Mouse (Mus musculus): ENCODE data around the gene Gm49358. TPM values are rescaled to one million over a fixed set of nuclear protein-coding genes. Genes with fewer than 3 reads are reported as not detected.

Gm49358 gene
- polyA plus RNA-seq, 1 experiment from 2014 or later = not detected

DNA sequence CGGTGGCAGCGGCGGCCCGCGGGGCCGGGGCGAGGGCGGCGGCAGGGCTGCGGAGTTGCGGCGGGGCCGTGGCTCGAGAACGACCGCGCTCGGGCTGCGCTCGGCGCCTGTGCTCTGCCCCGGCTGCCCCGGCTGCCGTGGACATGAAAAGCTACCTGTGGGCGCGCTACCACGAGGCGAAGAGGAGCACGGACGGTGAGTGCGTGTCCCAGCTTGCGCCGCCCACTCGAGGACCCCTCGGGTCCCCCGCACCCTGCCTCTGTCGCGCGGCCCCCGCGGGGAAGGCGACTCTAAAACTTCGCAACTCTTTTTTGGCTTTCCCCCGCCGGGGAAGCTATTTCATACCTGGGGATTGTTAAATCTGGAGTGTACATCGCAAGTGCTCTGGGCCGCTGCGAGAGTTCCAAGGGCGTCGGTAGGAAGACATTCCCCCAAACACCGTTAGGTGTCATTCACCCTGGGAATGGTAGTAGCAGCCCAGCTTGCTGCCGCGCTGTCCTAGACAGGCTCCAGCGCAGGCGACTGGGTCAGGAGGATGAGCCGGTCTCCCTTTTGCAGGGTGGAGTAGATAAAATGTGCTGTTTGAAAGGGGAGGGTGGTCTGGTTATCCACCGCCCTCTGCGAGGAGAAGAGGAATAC lies 15.5 kb downstream of the Gm49358 start:
- ATAC-seq = peak; percentile 60
- Histone ChIP-seq H3K4me2 (peak overlapping the region; percentile 97), H3K27ac (no peak overlapping the region), H3K36me3 (ENCODE audit: poor library complexity, severe bottlenecking) (no peaks in the 10 kb centered on the region), H3K4me3 (peak overlapping the region; percentile 63), H3K4me1 (peaks cover 44% of the 10 kb centered on the region), H3K9me3 (replicated peaks) (no peaks in the 10 kb centered on the region), H3K27me3 (no peaks in the 10 kb centered on the region; the same call in 1 of the 2 replicates), H3K9ac (peak overlapping the region; percentile 81)
- under 1% methylated on average over 49 of the region's 58 CpGs for WGBS

DNA sequence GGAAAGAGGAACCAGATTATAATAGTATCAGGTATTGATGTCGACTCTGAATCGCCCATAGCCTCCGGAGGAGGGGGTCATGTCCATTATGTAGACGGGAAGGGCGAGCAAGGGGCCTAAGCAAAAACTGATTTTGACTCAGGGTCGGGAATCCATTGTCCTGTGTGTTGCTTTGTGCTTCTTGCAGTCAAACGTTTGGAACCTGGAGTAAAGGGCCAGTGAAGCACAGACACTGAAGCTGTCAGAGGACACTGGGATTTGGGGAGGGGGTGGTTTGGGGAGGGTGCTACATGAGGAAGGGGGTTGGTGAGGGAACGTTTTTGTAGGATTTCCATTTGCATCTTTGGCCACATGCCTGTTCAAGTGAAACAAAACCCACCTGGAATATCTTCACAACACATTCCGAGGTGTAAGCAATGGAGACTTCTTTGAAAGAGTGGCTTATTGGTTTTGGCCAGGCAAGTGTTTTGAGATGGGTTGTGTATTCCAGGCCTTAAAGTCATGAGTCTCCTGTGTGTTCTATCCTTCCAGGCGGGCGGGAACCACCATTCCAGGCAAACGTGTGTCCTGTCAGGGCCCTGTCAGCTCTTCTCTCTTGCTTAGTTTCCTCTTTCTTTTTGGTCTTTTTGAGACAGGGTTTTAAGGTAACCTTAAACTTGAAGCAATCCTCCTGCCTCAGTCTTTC lies 16.2 kb downstream of the Gm49358 start:
- H3K4me2 ChIP-seq = peak overlapping the region; percentile 97
- no peak overlapping the region for H3K27ac ChIP-seq
- peak overlapping the region; percentile 81 for H3K9ac ChIP-seq
- H3K27me3 ChIP-seq = no peaks in the 10 kb centered on the region; the same call in 1 of the 2 replicates
- peak overlapping the region; percentile 63 for H3K4me3 ChIP-seq
- H3K36me3 ChIP-seq (ENCODE audit: poor library complexity, severe bottlenecking) = no peaks in the 10 kb centered on the region
- 21% methylated on average over 12 of the region's 12 CpGs for WGBS
- no peaks in the 10 kb centered on the region for H3K9me3 ChIP-seq (replicated peaks)
- no peak for ATAC-seq
- peaks cover 44% of the 10 kb centered on the region for H3K4me1 ChIP-seq

DNA sequence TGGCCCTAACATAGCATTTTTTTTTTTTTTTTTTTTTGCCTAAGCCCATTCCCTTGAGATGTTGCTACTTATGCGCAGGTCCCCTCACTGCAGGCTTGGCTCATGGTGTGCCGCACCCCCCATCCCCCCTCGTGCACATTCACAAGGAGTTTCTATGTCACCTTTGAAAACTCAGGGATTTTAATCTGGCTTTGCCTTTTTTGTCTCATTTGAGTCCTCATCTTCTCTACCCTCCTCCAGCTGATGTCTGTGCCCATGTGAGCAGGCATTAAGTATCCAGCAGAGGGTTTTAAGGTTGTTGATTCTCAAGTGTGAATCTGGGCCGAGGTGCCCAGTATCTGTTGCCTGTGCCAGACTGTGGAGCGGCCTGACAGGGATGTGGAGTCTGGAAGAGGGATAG lies 17.9 kb downstream of the Gm49358 start:
- H3K27ac ChIP-seq = no peak overlapping the region
- WGBS = 33% methylated on average over 5 of the region's 5 CpGs
- H3K4me3 ChIP-seq = no peak overlapping the region
- no peak for ATAC-seq
- 0 out of 2 replicates have a peak overlapping the region, but pooled peaks have one; percentile 14 for H3K4me2 ChIP-seq
- no peak overlapping the region for H3K9ac ChIP-seq
- H3K27me3 ChIP-seq = no peaks in the 10 kb centered on the region; the same call in 1 of the 2 replicates
- no peaks in the 10 kb centered on the region for H3K9me3 ChIP-seq (replicated peaks)
- peaks cover 44% of the 10 kb centered on the region for H3K4me1 ChIP-seq
- no peaks in the 10 kb centered on the region for H3K36me3 ChIP-seq (ENCODE audit: poor library complexity, severe bottlenecking)

DNA sequence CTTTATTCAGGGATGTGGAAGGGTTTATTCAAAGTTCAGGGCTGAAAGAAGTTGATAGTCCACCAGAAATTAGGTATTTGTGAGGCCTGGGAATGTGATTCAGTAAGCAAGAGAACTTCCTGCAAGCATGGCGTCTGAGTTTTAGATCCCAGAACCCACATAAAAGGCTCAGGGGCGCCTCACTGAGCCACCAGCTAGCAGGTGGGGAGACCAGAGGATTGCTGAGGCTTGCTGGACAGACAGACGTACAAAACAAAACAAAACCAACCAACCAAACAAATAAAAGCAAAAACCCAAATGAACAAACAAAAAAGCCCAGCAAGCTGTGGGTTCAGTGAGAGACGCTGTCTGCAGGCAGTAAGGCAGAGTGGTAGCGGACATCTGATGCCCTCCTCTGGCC lies 18.9 kb downstream of the Gm49358 start:
- no peak for ATAC-seq
- Histone ChIP-seq H3K27me3 (no peaks in the 10 kb centered on the region; the same call in 1 of the 2 replicates), H3K36me3 (ENCODE audit: poor library complexity, severe bottlenecking) (no peaks in the 10 kb centered on the region), H3K9me3 (replicated peaks) (no peaks in the 10 kb centered on the region), H3K4me3 (no peak overlapping the region), H3K27ac (no peak overlapping the region; the same call in 1 of the 2 replicates), H3K9ac (no peak overlapping the region), H3K4me2 (no peak overlapping the region), H3K4me1 (peaks cover 43% of the 10 kb centered on the region)
- 32% methylated on average over 5 of the region's 5 CpGs for WGBS

DNA sequence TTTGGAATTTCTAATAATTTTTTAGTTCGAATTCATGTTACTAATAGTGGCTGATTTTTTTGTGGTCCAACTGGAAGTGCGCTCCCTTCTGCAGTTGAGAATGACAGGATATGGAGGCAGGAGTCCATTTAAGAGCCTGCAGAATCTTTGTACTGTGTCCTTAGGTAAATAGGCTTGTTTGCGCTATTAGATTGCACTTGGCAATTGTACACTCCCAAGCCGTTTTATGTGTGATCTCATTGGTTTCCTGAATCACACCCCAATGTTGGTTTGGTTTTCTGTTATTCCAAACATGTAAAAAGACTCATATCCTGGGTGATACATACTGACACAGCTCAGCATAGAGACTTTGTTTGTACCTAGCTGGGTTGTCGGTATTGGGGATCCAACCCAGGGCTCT lies 19.8 kb downstream of the Gm49358 start:
- H3K9ac ChIP-seq = no peak overlapping the region
- no peak for ATAC-seq
- H3K27me3 ChIP-seq = no peaks in the 10 kb centered on the region
- peaks cover 43% of the 10 kb centered on the region for H3K4me1 ChIP-seq
- no peaks in the 10 kb centered on the region for H3K36me3 ChIP-seq (ENCODE audit: poor library complexity, severe bottlenecking)
- WGBS = 83% methylated on average over 5 of the region's 5 CpGs
- no peak overlapping the region for H3K4me2 ChIP-seq
- no peaks in the 10 kb centered on the region for H3K9me3 ChIP-seq (replicated peaks)
- H3K27ac ChIP-seq = no peak overlapping the region
- no peak overlapping the region for H3K4me3 ChIP-seq

DNA sequence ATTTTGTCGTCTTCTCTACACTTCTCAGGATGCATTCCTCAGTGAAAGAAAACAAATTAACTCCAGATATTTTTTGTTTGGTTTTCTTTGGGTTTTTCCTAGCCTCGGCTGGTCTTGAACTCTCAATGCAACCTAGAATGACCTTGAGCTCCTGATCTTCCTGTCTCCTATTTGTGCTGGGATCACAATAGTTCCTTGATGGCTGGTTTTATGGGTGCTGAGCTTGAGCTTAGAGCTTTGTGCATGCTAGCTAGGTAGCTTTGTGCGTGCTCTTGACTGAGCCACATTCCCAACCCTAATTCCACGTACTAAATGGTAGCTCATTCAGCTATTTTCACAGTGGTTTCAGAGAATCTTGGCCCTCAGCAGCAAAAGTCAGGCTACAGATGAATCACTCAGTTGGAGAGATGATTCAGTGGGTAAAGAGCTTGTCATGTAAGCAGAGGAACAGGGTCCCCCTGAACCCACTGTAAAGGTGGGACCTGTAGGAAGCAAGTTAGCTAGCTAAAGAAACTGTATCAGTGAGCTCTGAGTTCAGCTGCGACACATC lies 20.4 kb downstream of the Gm49358 start:
- no peak for ATAC-seq
- Histone ChIP-seq H3K4me2 (no peak overlapping the region), H3K36me3 (ENCODE audit: poor library complexity, severe bottlenecking) (no peaks in the 10 kb centered on the region), H3K9ac (no peak overlapping the region), H3K9me3 (replicated peaks) (no peaks in the 10 kb centered on the region), H3K27ac (no peak overlapping the region), H3K4me3 (no peak overlapping the region), H3K4me1 (peaks cover 44% of the 10 kb centered on the region), H3K27me3 (no peaks in the 10 kb centered on the region)
- 85% methylated on average over 5 of the region's 5 CpGs for WGBS

DNA sequence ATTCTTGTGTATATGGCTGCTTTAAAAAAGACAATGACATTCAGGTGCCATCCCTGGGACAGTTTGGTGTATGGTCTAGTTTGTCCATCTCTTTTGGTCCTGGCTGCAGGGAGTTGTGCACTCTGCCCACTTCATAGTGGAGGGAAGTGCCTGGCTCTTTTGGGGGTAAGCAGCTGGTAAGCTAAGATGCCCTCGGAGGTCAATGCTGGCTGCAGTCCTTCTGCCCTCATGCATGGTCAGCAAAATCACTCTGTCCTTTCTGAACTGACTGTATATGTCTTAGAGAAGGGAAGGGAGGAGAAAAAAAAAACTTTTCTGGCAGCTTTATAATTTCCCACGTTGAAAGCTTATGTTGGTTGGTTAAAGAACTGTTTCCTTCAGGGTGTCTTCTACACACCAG lies 21.6 kb downstream of the Gm49358 start:
- 66% methylated on average over 2 of the region's 2 CpGs for WGBS
- Histone ChIP-seq H3K27ac (no peak overlapping the region), H3K4me1 (peaks cover 33% of the 10 kb centered on the region), H3K4me2 (no peak overlapping the region), H3K27me3 (no peaks in the 10 kb centered on the region), H3K36me3 (ENCODE audit: poor library complexity, severe bottlenecking) (no peaks in the 10 kb centered on the region), H3K9ac (no peak overlapping the region), H3K9me3 (replicated peaks) (no peaks in the 10 kb centered on the region), H3K4me3 (no peak overlapping the region)
- ATAC-seq = no peak

DNA sequence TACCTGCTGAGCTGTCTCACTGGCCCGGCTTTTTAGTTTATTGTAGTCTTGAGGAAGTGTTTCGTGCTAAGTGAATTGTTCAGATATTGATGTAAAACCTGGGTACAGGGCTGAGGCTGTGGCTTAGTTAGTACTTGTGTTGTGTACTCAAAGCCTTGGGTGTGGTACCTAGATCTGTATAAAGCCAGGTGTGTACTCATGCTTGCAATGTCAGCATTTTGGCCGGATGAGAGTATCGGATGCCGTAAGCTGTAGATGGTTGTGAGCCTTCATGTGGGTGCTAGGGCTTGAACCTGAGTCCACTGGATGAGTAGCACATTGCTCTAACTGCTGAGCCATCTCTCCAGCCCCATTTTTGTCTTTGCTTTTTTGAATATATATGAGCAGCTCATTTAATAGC lies 22.3 kb downstream of the Gm49358 start:
- Histone ChIP-seq H3K36me3 (ENCODE audit: poor library complexity, severe bottlenecking) (no peaks in the 10 kb centered on the region), H3K9me3 (replicated peaks) (no peaks in the 10 kb centered on the region), H3K4me2 (no peak overlapping the region), H3K9ac (no peak overlapping the region), H3K27me3 (no peaks in the 10 kb centered on the region), H3K4me1 (peaks cover 28% of the 10 kb centered on the region), H3K4me3 (no peak overlapping the region), H3K27ac (no peak overlapping the region)
- ATAC-seq = no peak
- WGBS = 94% methylated on average over 5 of the region's 5 CpGs

DNA sequence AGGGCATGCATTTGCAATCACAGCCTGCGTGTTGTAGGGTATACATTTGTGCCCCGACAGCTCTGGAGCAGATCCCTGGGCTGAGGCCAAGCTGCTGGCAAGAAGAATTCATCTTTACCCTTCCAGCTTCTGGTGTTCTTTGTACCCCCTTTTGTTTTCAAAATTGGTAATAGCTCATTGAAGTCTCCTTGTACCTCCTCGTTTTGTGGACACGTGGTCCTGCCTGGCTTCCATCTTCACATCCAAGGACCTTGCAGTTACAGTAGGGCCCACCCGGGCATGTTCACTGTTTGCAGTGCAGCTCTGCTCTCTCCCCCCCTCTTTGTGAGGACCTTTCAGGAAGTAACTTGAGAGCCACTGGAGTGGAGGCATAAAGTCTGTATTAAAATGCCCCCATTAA lies 24.4 kb downstream of the Gm49358 start:
- WGBS = 31% methylated on average over 5 of the region's 5 CpGs
- Histone ChIP-seq H3K9ac (no peak overlapping the region), H3K4me2 (no peak overlapping the region), H3K4me3 (no peak overlapping the region), H3K27me3 (no peaks in the 10 kb centered on the region), H3K4me1 (peaks cover 11% of the 10 kb centered on the region), H3K36me3 (ENCODE audit: poor library complexity, severe bottlenecking) (no peaks in the 10 kb centered on the region), H3K27ac (no peak overlapping the region), H3K9me3 (replicated peaks) (no peaks in the 10 kb centered on the region)
- ATAC-seq = peak; percentile 71

DNA sequence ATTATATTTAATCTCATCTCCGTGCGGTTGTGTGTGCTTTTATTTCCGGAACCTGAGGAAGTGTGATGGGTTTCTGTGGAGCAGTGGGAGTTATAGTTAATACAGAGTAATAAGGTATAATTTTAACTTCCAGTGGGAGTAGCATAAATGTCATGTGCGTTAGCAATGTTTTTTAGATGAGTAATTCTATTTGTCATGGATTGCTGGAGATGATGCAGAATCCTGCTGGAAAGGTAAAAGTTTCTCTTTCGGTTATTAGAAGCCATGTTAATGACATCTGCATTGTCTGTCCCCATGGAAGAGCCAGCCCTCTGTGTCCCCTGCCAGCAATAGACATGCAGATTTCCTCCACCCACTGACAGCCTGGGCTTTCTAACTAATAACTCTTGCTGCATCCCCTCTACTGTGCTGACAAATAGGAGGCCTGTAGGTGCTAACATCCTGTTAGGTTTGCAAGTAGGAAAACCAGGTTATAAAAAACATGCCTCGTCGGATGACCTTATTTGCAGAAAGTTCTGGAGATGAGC lies 25.4 kb downstream of the Gm49358 start:
- Histone ChIP-seq H3K9ac (no peak overlapping the region), H3K4me3 (no peak overlapping the region), H3K27me3 (no peaks in the 10 kb centered on the region), H3K4me1 (peaks cover 10% of the 10 kb centered on the region), H3K9me3 (replicated peaks) (no peaks in the 10 kb centered on the region), H3K27ac (no peak overlapping the region), H3K36me3 (ENCODE audit: poor library complexity, severe bottlenecking) (no peaks in the 10 kb centered on the region), H3K4me2 (no peak overlapping the region)
- WGBS = 83% methylated on average over 7 of the region's 7 CpGs
- ATAC-seq = no peak

DNA sequence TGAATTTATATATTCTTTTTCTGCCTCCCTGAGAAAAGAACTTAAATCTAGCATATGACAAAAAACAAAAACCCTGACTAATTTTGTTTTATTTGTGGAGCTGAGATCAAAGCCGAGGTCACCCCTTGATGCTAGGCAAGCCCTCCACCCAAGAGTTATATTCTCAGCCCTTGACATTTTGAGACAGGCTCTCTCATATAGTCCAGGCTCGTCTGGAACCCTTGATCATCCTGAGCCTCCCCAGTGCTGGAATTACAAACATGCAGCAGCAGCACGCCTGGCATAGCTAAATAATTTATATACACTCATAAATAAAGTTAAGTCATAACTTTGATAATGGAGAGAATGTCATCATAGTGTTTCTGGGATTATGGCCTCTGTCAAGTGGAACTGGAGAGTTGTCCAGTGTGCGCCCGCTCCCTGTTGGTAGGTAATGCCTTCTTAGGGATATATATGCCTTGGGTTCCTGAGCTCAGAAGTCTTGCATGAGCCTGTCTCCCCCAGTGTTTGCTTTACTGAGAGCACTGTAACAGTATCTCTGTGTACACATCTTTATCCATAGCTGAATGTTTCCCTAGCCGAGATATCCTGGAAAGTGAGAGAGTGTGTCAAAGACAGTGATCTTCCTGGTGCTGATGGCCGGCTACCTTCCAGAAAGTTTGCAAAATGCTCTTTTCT lies 27.9 kb downstream of the Gm49358 start:
- no peak overlapping the region for H3K4me2 ChIP-seq
- H3K4me1 ChIP-seq = peaks cover 10% of the 10 kb centered on the region
- ATAC-seq = no peak
- H3K9me3 ChIP-seq (replicated peaks) = no peaks in the 10 kb centered on the region
- no peaks in the 10 kb centered on the region for H3K36me3 ChIP-seq (ENCODE audit: poor library complexity, severe bottlenecking)
- no peak overlapping the region for H3K4me3 ChIP-seq
- H3K27me3 ChIP-seq = no peaks in the 10 kb centered on the region
- 86% methylated on average over 7 of the region's 7 CpGs for WGBS
- no peak overlapping the region for H3K27ac ChIP-seq
- H3K9ac ChIP-seq = no peak overlapping the region

DNA sequence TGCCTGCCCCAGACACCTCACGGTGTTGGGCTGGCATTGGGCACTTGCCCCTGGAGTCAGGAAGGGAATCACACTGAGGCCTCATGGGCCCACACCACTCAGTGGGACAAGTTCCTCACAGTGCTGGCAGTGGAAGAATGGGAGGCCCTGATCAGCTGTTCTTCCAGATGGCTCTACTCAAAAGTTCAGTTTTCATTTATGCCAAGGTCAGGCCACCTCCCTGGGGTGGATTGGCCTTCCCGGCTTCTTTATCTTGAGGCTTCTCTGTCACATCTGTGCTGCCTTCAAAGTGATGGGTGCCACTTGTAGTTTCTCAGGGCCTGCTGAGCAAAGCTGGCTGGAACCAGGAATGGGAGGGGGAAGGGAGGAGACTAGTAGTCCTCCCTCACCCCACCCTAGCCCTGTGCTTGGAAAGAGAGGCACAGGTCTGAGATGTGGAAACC lies 29.8 kb downstream of the Gm49358 start:
- Histone ChIP-seq H3K4me3 (no peak overlapping the region), H3K27ac (no peak overlapping the region), H3K4me2 (no peak overlapping the region), H3K4me1 (0 out of 2 replicates have a peak, but pooled peaks cover 1% of the 10 kb centered on the region), H3K9me3 (replicated peaks) (no peaks in the 10 kb centered on the region), H3K27me3 (no peaks in the 10 kb centered on the region), H3K9ac (no peak overlapping the region), H3K36me3 (ENCODE audit: poor library complexity, severe bottlenecking) (no peaks in the 10 kb centered on the region)
- 71% methylated on average over 2 of the region's 2 CpGs for WGBS
- ATAC-seq = no peak
